Mouse (Mus musculus) forebrain, postnatal 0 days (tissue): ENCODE data around the gene Bean1. TPM values are rescaled to one million over a fixed set of nuclear protein-coding genes. Genes with fewer than 3 reads are reported as not detected.

Experiments used
- ATAC-seq: fragments of 200-750 bp; cut with Nextera tagmentation; 2 replicates; pipeline ENCODE4 v1.8.0; 2017; ENCODE audit warnings: mild to moderate bottlenecking, moderate library complexity
- DNase-seq: peaks from one replicate; pipeline ENCODE4 v3.0.0-alpha.2; 2015
- H3K27ac ChIP-seq: fragments of 300-500 bp; sonication (generic); 2 replicates; pipeline ENCODE4 v1.5.1; 2014; ENCODE audit warnings: low read depth, mild to moderate bottlenecking, antibody characterized with exemption, low read length, moderate library complexity, mixed read lengths
- H3K27me3 ChIP-seq: fragments of 300-500 bp; sonication (generic); 2 replicates; pipeline ENCODE4 v1.6.1; 2014; ENCODE audit warnings: mild to moderate bottlenecking, low read length, mixed read lengths; ENCODE audit not compliant: insufficient read depth
- H3K36me3 ChIP-seq: fragments of 300-500 bp; sonication (generic); 2 replicates; pipeline ENCODE4 v1.6.1; 2014; ENCODE audit warnings: mild to moderate bottlenecking, moderate library complexity; ENCODE audit not compliant: insufficient read depth
- H3K4me1 ChIP-seq: fragments of 300-500 bp; sonication (generic); 2 replicates; pipeline ENCODE4 v1.6.1; 2014; ENCODE audit warnings: antibody characterized with exemption; ENCODE audit not compliant: insufficient read depth
- H3K4me2 ChIP-seq: fragments of 300-500 bp; sonication (generic); 2 replicates; pipeline ENCODE4 v1.6.1; 2014; ENCODE audit warnings: low read depth, mild to moderate bottlenecking, moderate library complexity
- H3K4me3 ChIP-seq: fragments of 300-500 bp; sonication (generic); 2 replicates; pipeline ENCODE4 v1.5.1; 2014; ENCODE audit warnings: low read depth, low read length, mixed read lengths
- H3K9ac ChIP-seq: fragments of 300-500 bp; sonication (generic); 2 replicates; pipeline ENCODE4 v1.6.1; 2014; ENCODE audit warnings: mild to moderate bottlenecking
- H3K9me3 ChIP-seq: fragments of 300-500 bp; sonication (generic); 2 replicates; pipeline ENCODE4 v1.6.1; 2016; ENCODE audit warnings: low read length
- CTCF ChIP-seq: sonication (generic); IDR thresholded peaks from 2 replicates; pipeline ENCODE4 v1.5.1; 2016; ENCODE audit warnings: antibody characterized with exemption, control low read depth, low read depth
- WGBS: fragments of 180-500 bp; shearing (Covaris S2); extraction: QIAGEN DNeasy Blood & Tissue Kit; methylation state at CpG from one replicate; pipeline ENCODE4 v1.1.7; 2014; 5-methylcytosine and 5-hydroxymethylcytosine counted together
- polyA plus RNA-seq: library from polyadenylated mRNA; unstranded; fragments of >200 nt; fragmentation: Nextera tagmentation; extraction: Ambion mirVana; gene quantifications from 2 replicates; pipeline ENCODE4 v1.2.1, GENCODE M21; 2015
- total RNA-seq: library from RNA; depleted of rRNA; stranded (reverse); fragments of >200 nt; gene quantifications from 2 replicates; pipeline ENCODE4 v1.2.3, GENCODE M21; 2014; rRNA removed

The Bean1 gene
- total RNA-seq = 18.2 and 18.9 TPM in 2 replicates
- polyA plus RNA-seq = 8.6 and 9.9 TPM in 2 replicates

GRCm38 (mm10) chr8:104170118-104171049 is at the start of gene Bean1:
TSS of gene Bean1 (plus strand) at chr8:104170442.
- H3K4me2 ChIP-seq = peak within 1 kb of the TSS; percentile 92
- H3K9ac ChIP-seq = peak within 1 kb of the TSS; percentile 88
- ATAC-seq = peak; percentile 87
- no peaks in the 10 kb centered on the region for H3K36me3 ChIP-seq
- TF ChIP-seq CTCF = no peak
- peaks cover 6% of the 10 kb centered on the region; the same call in 1 of the 2 replicates for H3K27me3 ChIP-seq
- WGBS = 2% methylated on average over 55 of the region's 87 CpGs
- peak; percentile 67 for DNase-seq
- H3K4me3 ChIP-seq = peak within 1 kb of the TSS; percentile 67
- peaks cover 5% of the 10 kb centered on the region; the same call in 1 of the 2 replicates for H3K4me1 ChIP-seq
- H3K9me3 ChIP-seq = no peaks in the 10 kb centered on the region
- H3K27ac ChIP-seq = peak within 1 kb of the TSS; percentile 69

- Histone ChIP-seq H3K9me3 (no peaks in the 10 kb centered on the region), H3K4me2 (no peak overlapping the region), H3K9ac (no peak overlapping the region), H3K27ac (no peak overlapping the region), H3K27me3 (no peaks in the 10 kb centered on the region), H3K36me3 (no peaks in the 10 kb centered on the region), H3K4me3 (no peak overlapping the region), H3K4me1 (0 out of 2 replicates have a peak, but pooled peaks cover 4% of the 10 kb centered on the region)
- DNase-seq = no peak
- ATAC-seq = no peak
- WGBS = 82% methylated on average over 12 of the region's 12 CpGs
- TF ChIP-seq CTCF = no peak
Measured at GRCm38 (mm10) chr8:104121640-104122416, 48.4 kb upstream of the Bean1 start.

- Histone ChIP-seq H3K36me3 (no peaks in the 10 kb centered on the region), H3K27ac (no peak overlapping the region), H3K9me3 (no peaks in the 10 kb centered on the region), H3K4me1 (0 out of 2 replicates have a peak, but pooled peaks cover 4% of the 10 kb centered on the region), H3K4me2 (no peak overlapping the region), H3K4me3 (no peak overlapping the region), H3K9ac (no peak overlapping the region), H3K27me3 (no peaks in the 10 kb centered on the region)
- ATAC-seq (no peak), DNase-seq (no peak)
- TF ChIP-seq CTCF = no peak
- 91% methylated on average over 2 of the region's 2 CpGs for WGBS
Measured at GRCm38 (mm10) chr8:104123080-104123657, 47.1 kb upstream of the Bean1 start.

- no peaks in the 10 kb centered on the region for H3K27me3 ChIP-seq
- no peak for ATAC-seq
- H3K4me3 ChIP-seq = no peak overlapping the region
- peak; percentile 18; the same call in 1 of the 2 replicates for TF ChIP-seq CTCF
- no peaks in the 10 kb centered on the region for H3K36me3 ChIP-seq
- 76% methylated on average over 5 of the region's 5 CpGs for WGBS
- H3K9me3 ChIP-seq = no peaks in the 10 kb centered on the region
- DNase-seq = no peak
- 0 out of 2 replicates have a peak, but pooled peaks cover 4% of the 10 kb centered on the region for H3K4me1 ChIP-seq
- H3K27ac ChIP-seq = no peak overlapping the region
- no peak overlapping the region for H3K4me2 ChIP-seq
- no peak overlapping the region for H3K9ac ChIP-seq
Measured at GRCm38 (mm10) chr8:104124534-104124933, 45.7 kb upstream of the Bean1 start.

- Histone ChIP-seq H3K4me3 (no peak overlapping the region), H3K27me3 (no peaks in the 10 kb centered on the region), H3K36me3 (no peaks in the 10 kb centered on the region), H3K4me2 (no peak overlapping the region), H3K9ac (no peak overlapping the region), H3K27ac (peak overlapping the region; percentile 30; the same call in 1 of the 2 replicates), H3K4me1 (0 out of 2 replicates have a peak, but pooled peaks cover 4% of the 10 kb centered on the region), H3K9me3 (no peaks in the 10 kb centered on the region)
- TF ChIP-seq CTCF = no peak
- DNase-seq = peak; percentile 88
- WGBS = 52% methylated on average over 4 of the region's 4 CpGs
- ATAC-seq = peak; percentile 95
Measured at GRCm38 (mm10) chr8:104127160-104127883, 42.9 kb upstream of the Bean1 start.

- no peak overlapping the region for H3K4me3 ChIP-seq
- TF ChIP-seq CTCF = no peak
- H3K36me3 ChIP-seq = no peaks in the 10 kb centered on the region
- H3K27ac ChIP-seq = no peak overlapping the region
- no peaks in the 10 kb centered on the region for H3K9me3 ChIP-seq
- H3K4me2 ChIP-seq = no peak overlapping the region
- WGBS = 96% methylated on average over 9 of the region's 9 CpGs
- ATAC-seq (no peak), DNase-seq (no peak)
- H3K4me1 ChIP-seq = 0 out of 2 replicates have a peak, but pooled peaks cover 4% of the 10 kb centered on the region
- no peaks in the 10 kb centered on the region for H3K27me3 ChIP-seq
- H3K9ac ChIP-seq = no peak overlapping the region
Measured at GRCm38 (mm10) chr8:104130916-104131315, 39.3 kb upstream of the Bean1 start.
